Mouse (Mus musculus) thymus, postnatal 14 days (tissue): ENCODE data around the gene Wipf3.
A peak's percentile ranks its signal among the peaks of the same experiment; 100 is the strongest.

Experiments used
- DNase-seq: peaks from one replicate; pipeline ENCODE4 v3.0.0; 2021

Gene Wipf3

GRCm38 (mm10) chr6:54432806-54433545 lies 3.6 kb downstream of the Wipf3 start:
- DNase-seq = no peak

- DNase-seq = no peak
Measured at GRCm38 (mm10) chr6:54434171-54434570, 4.8 kb downstream of the Wipf3 start.

- DNase-seq = no peak
Measured at GRCm38 (mm10) chr6:54435663-54436062, 6.3 kb downstream of the Wipf3 start.

GRCm38 (mm10) chr6:54436286-54436685 lies 6.9 kb downstream of the Wipf3 start:
- DNase-seq = no peak

- no peak for DNase-seq
Measured at GRCm38 (mm10) chr6:54438510-54438909, 9.1 kb downstream of the Wipf3 start.

- no peak for DNase-seq
Measured at GRCm38 (mm10) chr6:54440658-54441057, 11.3 kb downstream of the Wipf3 start.

- DNase-seq = no peak
Measured at GRCm38 (mm10) chr6:54443657-54444056, 14.3 kb downstream of the Wipf3 start.

GRCm38 (mm10) chr6:54444086-54444485 lies 14.7 kb downstream of the Wipf3 start:
- DNase-seq = no peak

GRCm38 (mm10) chr6:54445249-54445818 lies 15.9 kb downstream of the Wipf3 start:
- DNase-seq = no peak

GRCm38 (mm10) chr6:54447353-54447752 lies 17.9 kb downstream of the Wipf3 start:
- no peak for DNase-seq

- DNase-seq = no peak
Measured at GRCm38 (mm10) chr6:54459661-54460060, 30.3 kb downstream of the Wipf3 start.

GRCm38 (mm10) chr6:54460172-54460914 lies 30.9 kb downstream of the Wipf3 start:
- DNase-seq = peak; percentile 9

GRCm38 (mm10) chr6:54460915-54461671 lies 31.7 kb downstream of the Wipf3 start:
- DNase-seq = no peak

- no peak for DNase-seq
Measured at GRCm38 (mm10) chr6:54462766-54463165, 33.4 kb downstream of the Wipf3 start.

- no peak for DNase-seq
Measured at GRCm38 (mm10) chr6:54463701-54464458, 34.5 kb downstream of the Wipf3 start.

- DNase-seq = no peak
Measured at GRCm38 (mm10) chr6:54464926-54465325, 35.5 kb downstream of the Wipf3 start.

- DNase-seq = no peak
Measured at GRCm38 (mm10) chr6:54467371-54467770, 38.0 kb downstream of the Wipf3 start.

- DNase-seq = no peak
Measured at GRCm38 (mm10) chr6:54471866-54472265, 42.5 kb downstream of the Wipf3 start.

- no peak for DNase-seq
Measured at GRCm38 (mm10) chr6:54472846-54473715, 43.7 kb downstream of the Wipf3 start.

- DNase-seq = no peak
Measured at GRCm38 (mm10) chr6:54475926-54476667, 46.7 kb downstream of the Wipf3 start.
